Mouse (Mus musculus) ES-E14 (cell line): Measurements from ENCODE around the gene Mast3.

Experiments used
- CHD2 ChIP-seq: IDR thresholded peaks from 2 replicates; pipeline ENCODE4 v1.6.1; 2014; ENCODE audit warnings: mild to moderate bottlenecking, low read depth, low read length, inconsistent platforms
- MAFK ChIP-seq: IDR thresholded peaks from 2 replicates; pipeline ENCODE4 v1.6.1; 2014; ENCODE audit warnings: mild to moderate bottlenecking, low read depth, low read length, inconsistent platforms; ENCODE audit not compliant: insufficient read depth
- ZC3H11A ChIP-seq: IDR thresholded peaks from 2 replicates; pipeline ENCODE4 v1.6.1; 2012; ENCODE audit warnings: low read depth, mild to moderate bottlenecking, inconsistent platforms, low read length, borderline replicate concordance

DNA sequence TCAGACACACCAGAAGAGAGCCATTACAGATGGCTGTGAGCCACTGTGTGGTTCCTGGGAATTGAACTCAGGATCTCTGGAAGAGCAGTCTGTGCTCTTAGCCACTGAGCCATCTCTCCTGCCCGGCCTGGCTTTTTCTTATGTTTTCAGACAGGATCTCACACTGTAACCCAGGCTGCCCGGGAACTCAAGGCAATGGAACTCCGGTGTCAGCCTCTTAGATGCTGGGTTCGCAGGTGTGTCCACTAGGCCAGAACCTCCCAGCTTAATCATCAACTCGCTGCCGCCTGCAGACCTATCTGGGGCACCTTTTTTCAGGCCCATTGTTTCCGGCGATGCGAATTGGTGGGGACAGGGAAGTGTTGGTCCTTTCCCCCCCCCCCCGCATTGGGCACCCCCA, 35.7 kb upstream of the Mast3 start:
- TF ChIP-seq MAFK, result no peak
- TF ChIP-seq CHD2, result no peak
- TF ChIP-seq ZC3H11A, result no peak
